Mouse (Mus musculus): Measurements from ENCODE around the gene Abi3.

DNA sequence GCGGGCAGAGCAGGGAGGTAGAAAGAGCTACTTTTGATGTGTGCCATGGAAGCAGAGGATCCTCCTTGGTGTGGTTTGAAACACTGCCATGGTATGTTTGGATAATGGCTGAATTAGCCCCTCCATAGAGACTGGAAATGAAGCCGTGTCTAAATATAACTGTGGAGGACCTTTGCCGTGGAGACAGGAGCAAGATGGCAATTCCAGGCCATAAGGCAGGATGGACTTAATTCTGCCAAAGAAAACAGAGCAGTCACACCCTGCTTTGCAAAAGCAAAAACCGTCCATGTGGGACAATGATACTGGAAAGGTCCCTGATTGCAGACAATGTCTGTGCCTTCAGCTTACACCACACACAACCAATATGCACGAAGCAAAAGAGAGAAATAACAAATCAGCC, 48.1 kb downstream of the Abi3 start:
- TF ChIP-seq POLR2A (IDR thresholded peaks at IDR 0.05; ENCODE audit: low read depth, low read length) (no peak), CTCF (IDR thresholded peaks at IDR 0.05; ENCODE audit: borderline replicate concordance, insufficient read depth, low read length) (no peak)
